Mouse (Mus musculus) bone marrow macrophage, adult 2 months (primary cell): ENCODE measurements around the gene Evi5. TPM values are rescaled to one million over a fixed set of nuclear protein-coding genes. Genes with fewer than 3 reads are reported as not detected.

ENCODE experiments used
- H3K27ac ChIP-seq: 2 replicates; pipeline ENCODE4 v1.5.1; 2012; ENCODE audit warnings: low read depth, low read length; ENCODE audit not compliant: insufficient read depth
- H3K4me1 ChIP-seq: 2 replicates; pipeline ENCODE4 v1.6.1; 2012; ENCODE audit warnings: low read length; ENCODE audit not compliant: control insufficient read depth, insufficient read depth
- H3K4me3 ChIP-seq: 2 replicates; pipeline ENCODE4 v1.5.1; 2012; ENCODE audit warnings: mild to moderate bottlenecking, low read length, moderate library complexity; ENCODE audit not compliant: insufficient read depth
- CTCF ChIP-seq: IDR thresholded peaks from 2 replicates; pipeline ENCODE4 v1.5.1; 2012; ENCODE audit warnings: low read depth, mild to moderate bottlenecking, low read length, moderate library complexity
- POLR2A ChIP-seq: IDR thresholded peaks from 2 replicates; pipeline ENCODE4 v1.6.1; 2012; ENCODE audit warnings: mild to moderate bottlenecking, low read depth, low read length, borderline replicate concordance
- polyA plus RNA-seq: library from polyadenylated mRNA; stranded (reverse); fragments of >200 nt; gene quantifications from 2 replicates; pipeline ENCODE4 v1.2.4, GENCODE M21; 2012; ENCODE audit not compliant: missing spikeins, insufficient read depth, insufficient read length

Gene Evi5
- polyA plus RNA-seq, 1 experiment = 30.7 TPM

GRCm38 (mm10) chr5:107700873-107701272 lies 174.0 kb downstream of the Evi5 start:
- H3K4me3 ChIP-seq = no peak overlapping the region
- H3K27ac ChIP-seq = no peak overlapping the region
- peaks cover 4% of the 10 kb centered on the region; the same call in 1 of the 2 replicates for H3K4me1 ChIP-seq
- TF ChIP-seq POLR2A (no peak), CTCF (no peak)

- Histone ChIP-seq H3K27ac (no peak overlapping the region), H3K4me3 (no peak overlapping the region), H3K4me1 (no peaks in the 10 kb centered on the region)
- TF ChIP-seq CTCF = no peak
- no peak for TF ChIP-seq POLR2A
Measured at GRCm38 (mm10) chr5:107698888-107699287, 176.0 kb downstream of the Evi5 start.

- TF ChIP-seq POLR2A (no peak), CTCF (no peak)
- no peak overlapping the region for H3K27ac ChIP-seq
- no peaks in the 10 kb centered on the region for H3K4me1 ChIP-seq
- H3K4me3 ChIP-seq = no peak overlapping the region
Measured at GRCm38 (mm10) chr5:107695019-107695418, 179.9 kb downstream of the Evi5 start.

Other genes starting within 250 kb of the Evi5 start
- not detected in 2 replicates for gene Gfi1, start 149.1 kb downstream of the Evi5 start, polyA plus RNA-seq
- gene Ube2d2b, start 45.0 kb downstream of the Evi5 start, polyA plus RNA-seq = not detected in 2 replicates
- gene Rpl5, start 25.4 kb upstream of the Evi5 start, polyA plus RNA-seq = 54.3 and 57.8 TPM in 2 replicates
- 73.2 and 80.4 TPM in 2 replicates for gene Fam69a, start 112.0 kb upstream of the Evi5 start, polyA plus RNA-seq
- gene Mtf2, start 190.6 kb upstream of the Evi5 start, polyA plus RNA-seq = 29.4 and 33.5 TPM in 2 replicates